Mouse (Mus musculus) layer of hippocampus, postnatal 36 days (tissue): Measurements from ENCODE around the gene Tsc22d2. TPM values are rescaled to one million over a fixed set of nuclear protein-coding genes. Genes with fewer than 3 reads are reported as not detected.
A peak's percentile ranks its signal among the peaks of the same experiment; 100 is the strongest.

Experiments
- DNase-seq, 2 experiments: peaks; one replicate each; pipeline ENCODE4 v3.0.0; 2022
- total RNA-seq, 2 experiments: library from RNA; stranded (reverse); gene quantifications; 2 replicates each; pipeline ENCODE4 v1.2.3; 2021

The Tsc22d2 gene
- total RNA-seq, result 10 to 100 TPM; 40.0 to 44.7 TPM

DNA sequence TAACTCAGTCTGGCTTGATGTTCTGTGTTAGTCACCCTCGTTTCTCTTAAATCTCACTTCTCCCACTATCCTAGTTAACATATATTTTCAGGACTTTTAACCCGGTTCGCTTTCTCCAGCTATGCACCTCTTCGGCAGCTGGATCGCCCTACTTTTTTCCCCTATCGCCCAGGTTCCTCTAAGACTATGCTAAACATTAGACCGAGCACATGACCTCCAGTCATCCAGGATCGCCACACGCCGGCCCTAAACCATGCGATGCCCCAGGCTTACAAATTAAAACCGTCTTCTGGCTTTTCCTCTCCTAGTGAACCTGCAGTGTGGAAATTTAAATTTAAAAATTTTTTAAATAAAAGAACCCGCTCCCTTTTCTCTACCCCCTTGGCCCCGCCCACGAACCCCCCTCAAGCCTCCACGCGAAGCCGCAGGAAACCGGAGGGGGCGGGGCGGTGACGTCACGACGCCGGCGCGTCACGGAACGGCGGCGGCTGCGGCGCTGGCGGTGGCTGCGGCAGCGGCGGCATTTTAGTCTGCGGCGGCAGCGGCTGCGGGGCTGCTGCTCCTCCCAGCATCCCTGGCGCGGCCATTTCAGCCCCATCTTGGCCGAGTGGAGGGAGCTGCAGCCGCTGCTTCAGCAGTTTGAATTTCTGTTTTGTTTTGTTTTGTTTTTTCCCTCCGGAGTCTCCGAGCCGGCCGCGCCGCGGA lies at the start of gene Tsc22d2:
TSS of gene Tsc22d2 (plus strand) at position 482 of the 705 bp plus-strand sequence.
- DNase-seq, result peak; percentile 97 to 98

DNA sequence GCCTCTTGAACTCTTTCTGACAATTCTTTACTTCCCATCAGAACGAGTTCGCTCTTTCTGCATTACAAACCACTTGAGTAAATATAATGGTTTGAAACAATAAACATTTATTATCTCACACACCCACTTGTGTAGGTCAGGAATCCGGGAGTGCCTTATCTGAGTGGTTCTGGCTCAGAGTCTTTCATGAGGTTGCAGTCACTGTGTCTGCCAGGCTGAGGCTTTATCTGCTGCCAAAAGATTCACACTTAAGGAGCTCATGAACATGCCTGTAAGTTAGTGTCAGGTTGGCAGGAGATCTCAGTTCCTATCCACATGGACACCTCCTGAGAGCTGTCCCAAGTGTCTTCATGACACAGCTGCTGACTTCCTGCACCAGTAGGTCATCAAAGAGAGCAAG lies 47.8 kb upstream of the Tsc22d2 start:
- no peak for DNase-seq

DNA sequence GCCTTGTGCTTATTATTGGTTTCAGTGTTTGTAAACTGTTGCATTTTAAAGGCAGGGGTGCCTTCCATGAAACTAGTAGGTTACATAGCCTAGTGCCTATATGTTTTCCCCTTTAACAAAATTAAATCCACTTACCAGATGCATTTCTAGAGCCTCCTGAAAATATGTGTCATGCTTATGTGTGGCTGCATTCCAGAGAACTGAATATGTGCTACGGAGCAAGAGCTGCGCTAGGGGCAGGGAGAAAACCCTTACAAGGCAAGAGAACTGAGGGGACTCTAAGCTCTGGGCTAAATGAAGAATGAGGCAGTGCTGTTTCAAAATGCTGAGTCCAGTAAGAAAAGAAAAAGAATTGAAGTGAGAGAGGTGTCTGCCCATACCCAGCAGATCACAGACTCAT lies 43.7 kb upstream of the Tsc22d2 start:
- DNase-seq, result no peak

DNA sequence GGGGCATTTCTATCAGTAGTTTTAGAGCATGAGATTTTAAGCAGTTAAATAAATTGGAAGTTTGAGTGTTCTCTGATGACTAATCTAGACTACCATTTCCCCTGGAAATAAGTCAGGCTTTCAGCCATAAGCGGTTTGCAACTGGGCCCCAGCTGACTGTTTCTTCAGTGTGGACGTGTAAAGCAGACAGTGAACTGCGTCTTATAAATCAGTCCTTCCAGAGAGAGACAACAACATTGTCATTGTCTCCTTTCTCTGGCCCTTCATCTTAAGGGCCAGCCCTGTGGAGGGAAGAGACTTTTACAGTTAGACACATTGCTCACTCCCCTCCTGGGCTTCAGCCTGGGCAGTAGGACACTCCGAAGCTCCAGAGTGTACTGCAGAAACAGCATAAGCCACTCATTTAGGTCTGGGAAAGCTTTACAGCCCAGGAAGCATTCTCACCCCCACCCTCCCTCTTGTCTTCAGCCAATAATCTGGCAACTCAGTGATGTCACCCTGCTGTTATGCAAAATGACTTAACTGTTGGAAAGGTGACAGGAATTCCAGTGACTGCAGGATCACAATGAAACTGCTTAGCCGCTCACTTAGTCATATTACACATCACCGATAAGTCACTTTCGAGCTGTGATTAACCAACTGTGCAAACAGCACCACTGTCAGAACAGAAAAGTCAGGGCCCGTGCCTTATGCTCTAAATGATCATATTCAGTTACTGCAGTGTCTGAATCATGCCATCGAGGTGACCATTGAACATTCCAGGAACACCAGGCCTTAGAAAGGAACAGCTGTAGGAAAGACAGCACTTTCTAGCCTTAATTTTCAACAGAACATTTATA lies 42.2 kb upstream of the Tsc22d2 start:
- DNase-seq, result peak; percentile 15 to 18

DNA sequence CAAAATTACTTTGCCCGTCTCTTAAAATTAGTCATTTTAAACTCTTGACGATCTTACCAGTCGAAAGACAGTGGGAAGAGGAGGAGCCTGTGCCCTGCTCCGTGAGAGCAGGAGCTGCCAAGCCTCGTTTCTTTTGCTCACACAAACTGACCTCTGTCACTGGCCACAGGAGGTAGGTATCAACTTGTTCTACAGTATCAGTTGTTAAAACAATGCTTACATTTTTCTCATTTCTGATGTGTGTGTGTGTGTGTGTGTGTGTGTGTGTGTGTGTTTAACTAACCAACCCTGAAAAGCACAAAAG lies 41.7 kb upstream of the Tsc22d2 start:
- no peak for DNase-seq

DNA sequence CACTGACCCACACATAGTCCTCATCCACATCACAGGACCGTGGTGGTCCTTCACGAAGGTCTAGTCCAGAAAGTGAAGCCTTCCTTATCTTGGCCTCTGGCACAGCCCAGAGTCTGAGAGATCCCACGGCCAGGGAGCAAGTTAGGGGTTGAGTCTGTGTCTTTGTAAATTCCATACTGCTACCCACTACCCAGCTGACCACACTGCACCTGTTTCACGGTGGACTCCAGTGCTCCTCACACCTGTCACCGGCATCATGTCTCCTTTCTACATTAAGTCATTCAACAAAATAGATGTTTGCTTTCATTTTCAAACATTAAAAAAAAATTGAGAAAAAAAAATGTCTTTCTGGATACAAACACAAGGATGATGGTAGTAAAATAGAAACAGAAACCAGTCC lies 40.2 kb upstream of the Tsc22d2 start:
- no peak for DNase-seq

DNA sequence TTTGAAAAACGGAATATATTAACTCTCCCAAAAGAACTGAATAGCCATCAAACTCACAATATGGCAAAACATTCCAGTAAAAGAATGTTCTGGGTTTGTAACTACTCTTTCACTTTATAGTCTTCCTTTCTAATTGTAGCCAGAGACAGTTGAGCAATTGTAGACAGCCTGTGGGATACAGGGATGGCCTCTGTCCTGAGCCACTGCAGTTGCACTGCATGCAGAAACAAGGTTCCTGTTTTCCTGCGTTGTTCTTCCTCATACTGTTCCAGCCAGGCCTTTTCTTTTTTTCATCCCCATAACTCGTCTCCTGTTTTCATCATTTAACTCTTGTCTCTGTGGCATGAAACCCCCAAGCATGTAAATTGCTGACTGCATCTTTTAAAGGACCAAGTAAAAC lies 37.8 kb upstream of the Tsc22d2 start:
- DNase-seq, result no peak

DNA sequence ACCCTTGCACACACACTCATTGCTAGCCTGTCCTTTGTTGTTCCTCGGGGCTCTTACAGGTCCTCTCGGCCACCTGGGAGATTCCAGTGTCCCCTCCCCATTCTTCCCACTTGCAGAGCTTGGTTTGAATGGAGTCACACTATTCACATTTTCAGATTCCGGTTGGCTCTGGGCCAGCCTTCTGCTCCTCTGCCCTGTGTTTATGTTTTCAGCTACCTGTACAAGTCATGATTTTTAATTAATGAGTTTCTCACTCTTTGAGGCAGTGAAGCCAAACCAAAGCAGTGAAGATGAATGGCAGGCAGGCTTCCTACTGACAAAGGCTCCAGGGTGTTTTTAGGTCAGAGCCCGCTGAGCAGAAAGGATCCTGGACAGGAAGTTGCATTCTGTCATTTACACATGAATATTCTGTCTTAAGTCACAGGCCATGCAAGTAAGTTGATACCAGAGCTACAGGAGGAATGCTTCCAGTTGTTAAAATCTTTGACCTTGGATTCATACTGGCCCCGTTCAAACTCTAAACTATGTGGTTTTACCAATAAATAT lies 36.9 kb upstream of the Tsc22d2 start:
- no peak for DNase-seq

DNA sequence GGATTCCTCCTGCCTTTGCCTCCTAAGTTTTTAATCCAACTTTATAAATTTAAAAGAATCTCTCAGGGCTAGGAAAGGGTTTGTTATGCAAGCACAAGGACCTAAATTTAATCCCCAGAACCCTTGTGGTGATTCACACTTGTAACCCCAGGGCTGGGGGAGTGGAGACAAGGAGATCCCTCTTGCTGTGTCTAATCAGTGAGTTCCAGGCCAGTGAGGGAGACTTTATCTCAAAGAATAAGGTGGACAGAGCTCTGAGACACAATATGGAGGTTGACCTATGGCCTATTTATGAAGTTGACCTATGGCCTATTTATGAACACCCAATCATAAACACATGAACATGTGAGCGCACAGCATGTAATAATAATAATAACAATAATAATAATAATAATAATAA lies 31.8 kb upstream of the Tsc22d2 start:
- DNase-seq, result no peak

DNA sequence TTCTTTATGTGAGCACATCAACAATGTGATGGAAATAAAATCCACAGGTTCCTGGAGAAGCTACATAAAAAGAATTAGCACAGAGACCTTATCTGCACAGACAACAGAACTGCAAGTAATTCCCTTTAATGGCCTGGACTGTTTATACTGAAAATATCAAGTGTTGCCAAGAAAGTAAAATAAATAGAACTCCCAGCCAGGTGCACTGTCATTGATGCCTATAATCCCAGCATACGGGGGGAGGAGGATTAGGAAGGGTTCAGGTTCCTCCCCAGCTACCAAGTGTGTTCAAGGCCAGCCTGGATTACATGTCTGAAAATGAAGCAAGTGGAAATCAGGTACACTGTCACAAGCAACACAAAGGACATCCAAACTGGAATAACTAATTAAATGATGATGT lies 29.5 kb upstream of the Tsc22d2 start:
- no peak for DNase-seq

DNA sequence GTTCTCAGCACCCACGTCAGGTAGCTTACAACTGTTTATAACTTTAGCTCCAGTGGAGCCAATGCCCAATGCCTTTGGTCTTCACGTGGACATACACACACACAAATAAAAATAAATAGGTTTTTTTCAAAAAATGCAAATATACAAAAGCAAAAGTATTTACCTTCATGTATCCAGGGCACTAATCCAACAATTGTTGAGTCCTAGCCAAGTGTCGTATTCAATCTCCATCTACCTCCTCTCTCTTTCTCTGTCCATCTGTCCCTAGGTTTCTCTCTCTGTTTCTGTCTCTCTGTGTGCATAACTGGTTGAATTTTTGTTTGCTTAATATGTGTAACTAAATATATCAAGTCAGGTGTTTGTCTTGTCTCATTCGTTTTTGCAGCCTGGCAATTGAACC lies 25.8 kb upstream of the Tsc22d2 start:
- DNase-seq, result no peak

DNA sequence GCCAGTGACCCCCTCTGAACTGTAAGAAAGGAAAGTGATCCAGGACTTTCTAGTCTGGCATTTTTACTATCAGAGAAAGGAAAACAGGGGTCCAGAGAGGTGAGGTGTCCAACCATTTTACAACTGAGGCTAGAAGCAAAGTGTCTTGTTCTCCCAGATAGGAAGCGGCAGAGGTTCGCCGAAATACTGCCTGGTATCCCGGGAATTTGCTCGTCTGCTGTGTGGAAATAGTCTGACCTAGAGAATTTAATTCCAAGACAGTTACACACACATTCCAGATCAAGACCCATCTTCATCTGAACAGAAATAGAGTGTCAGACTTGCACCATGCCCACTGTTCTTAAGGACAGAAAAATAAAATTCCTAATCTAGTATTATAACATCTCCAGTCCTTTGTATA lies 16.0 kb upstream of the Tsc22d2 start:
- no peak for DNase-seq

DNA sequence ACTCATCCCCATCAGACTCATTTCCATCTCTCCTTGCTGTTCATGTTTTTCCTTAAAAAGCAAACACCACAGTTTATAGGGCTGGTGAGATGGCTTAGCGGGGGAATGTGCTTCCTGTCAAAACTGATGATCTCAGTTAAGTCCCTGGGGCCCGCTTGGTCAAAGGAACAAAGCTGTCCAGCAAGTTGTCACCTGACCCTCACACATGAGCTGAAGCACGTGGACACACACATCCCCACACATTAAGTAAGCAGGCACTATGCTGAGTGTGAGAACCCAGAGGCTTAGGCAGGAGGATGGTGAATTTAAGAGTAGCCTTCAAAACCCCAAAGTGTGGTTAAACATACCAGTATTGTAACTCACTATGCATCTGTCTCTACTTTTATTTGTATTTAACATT lies 14.6 kb upstream of the Tsc22d2 start:
- DNase-seq, result no peak

DNA sequence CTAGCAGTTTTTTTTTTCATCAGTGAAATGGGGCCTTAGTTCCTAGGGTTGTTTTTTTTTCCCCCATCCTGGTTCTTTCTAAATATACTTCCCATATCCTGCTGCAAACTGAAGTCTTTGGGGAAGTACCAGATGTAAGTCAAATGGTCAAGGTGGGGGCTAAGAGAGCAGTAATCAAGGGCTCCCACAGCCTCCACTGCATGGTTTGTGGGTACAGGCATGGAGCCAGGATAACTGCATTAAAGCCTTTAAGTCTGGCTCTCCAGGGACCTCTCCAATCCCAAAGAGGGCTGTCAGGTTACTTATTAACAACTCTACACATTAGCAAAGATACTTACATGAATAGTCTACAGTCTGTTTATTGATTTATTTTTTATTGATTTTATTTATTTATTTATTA lies 2.8 kb upstream of the Tsc22d2 start:
- no peak for DNase-seq

DNA sequence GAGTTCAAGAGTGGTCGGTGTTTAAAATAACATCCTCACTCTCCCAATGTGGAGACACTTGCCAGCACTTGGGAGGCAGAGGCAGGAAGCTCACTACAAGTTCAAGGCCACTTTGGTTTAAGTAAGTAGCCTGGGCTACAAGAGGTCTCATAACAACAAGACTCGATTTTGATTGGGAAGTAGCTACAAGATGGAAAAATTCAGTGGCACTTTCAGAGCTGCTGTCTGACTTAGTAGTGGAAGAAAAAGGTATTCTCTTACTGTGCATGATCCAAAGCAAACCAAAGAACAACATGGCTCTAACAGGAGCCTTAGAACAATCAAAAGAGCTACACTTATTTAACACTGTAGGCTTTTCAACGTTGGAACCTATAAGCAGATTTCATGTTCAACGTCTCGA lies 844 bp upstream of the Tsc22d2 start:
- no peak for DNase-seq

DNA sequence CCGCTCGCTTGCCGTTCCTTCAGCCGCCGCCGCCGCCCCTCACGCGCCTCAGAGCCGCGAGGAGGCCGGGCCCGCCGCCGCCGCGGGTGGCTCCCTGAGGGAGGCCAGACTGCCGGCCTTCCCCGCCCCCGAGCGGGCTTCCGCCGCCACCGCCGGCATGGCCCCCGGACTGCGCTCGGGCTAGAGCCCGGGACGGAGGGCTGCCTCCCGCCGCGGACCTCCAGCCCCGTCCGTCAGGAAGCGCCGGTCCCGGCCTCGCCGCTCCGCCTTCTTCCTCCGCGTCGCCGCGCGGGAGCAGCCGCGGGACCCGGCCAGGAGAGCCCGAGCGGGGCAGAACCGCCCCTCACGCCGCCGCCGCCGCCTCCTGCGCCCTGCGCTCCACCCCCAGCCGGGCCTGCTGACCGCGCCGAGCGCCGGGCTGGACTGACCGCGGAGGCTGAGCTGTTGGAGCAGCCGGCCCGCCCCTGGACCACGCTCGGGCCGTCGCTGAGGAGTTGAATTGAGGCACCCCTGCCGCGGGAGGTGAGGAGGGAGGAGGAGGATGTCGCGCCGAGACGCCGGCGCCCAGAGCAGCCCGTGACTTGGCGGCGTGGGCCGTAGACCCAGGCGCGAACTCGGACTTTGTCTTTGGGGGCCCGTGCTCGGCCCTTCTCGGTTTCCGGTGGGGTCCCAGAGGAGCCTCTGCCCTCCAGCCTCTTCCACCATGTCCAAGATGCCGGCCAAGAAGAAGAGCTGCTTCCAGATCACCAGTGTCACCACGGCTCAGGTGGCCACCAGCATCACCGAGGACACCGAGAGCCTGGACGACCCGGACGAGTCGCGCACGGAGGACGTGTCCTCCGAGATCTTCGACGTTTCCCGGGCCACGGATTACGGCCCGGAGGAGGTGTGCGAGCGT lies 720 bp downstream of the Tsc22d2 start:
- DNase-seq, result peak; percentile 71 to 76

DNA sequence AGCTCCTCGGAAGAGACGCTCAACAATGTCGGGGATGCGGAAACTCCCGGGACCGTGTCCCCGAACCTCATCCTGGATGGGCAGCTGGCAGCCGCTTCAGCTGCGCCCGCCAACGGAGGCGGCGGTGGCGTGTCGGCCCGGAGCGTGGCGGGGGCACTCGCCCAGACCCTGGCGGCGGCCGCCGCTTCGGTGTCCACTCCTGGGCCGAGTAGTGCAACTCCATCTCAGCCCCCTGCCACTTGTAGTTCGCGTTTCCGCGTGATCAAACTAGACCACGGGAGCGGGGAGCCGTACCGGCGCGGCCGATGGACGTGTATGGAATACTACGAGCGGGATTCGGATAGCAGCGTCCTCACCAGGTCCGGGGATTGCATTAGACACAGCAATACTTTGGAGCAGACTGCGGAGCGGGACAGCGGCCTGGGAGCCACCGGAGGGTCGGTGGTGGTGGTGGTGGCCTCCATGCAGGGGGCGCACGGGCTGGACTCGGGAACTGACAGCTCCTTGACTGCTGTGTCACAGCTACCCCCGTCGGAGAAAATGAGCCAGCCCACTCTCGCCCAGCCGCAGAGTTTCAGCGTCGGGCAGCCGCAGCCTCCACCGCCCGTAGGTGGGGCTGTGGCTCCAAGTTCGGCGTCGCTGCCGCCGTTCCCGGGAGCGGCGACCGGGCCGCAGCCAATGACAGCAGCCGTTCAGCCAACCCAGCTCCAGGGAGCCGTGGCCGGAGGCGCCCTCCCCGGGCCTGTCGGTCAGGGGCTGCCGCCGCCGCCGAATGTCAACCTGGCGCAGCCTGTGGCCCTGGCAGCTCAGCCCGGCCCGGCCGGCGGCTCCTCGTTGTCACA lies 1.6 kb downstream of the Tsc22d2 start:
- DNase-seq, result peak; percentile 78 to 79

DNA sequence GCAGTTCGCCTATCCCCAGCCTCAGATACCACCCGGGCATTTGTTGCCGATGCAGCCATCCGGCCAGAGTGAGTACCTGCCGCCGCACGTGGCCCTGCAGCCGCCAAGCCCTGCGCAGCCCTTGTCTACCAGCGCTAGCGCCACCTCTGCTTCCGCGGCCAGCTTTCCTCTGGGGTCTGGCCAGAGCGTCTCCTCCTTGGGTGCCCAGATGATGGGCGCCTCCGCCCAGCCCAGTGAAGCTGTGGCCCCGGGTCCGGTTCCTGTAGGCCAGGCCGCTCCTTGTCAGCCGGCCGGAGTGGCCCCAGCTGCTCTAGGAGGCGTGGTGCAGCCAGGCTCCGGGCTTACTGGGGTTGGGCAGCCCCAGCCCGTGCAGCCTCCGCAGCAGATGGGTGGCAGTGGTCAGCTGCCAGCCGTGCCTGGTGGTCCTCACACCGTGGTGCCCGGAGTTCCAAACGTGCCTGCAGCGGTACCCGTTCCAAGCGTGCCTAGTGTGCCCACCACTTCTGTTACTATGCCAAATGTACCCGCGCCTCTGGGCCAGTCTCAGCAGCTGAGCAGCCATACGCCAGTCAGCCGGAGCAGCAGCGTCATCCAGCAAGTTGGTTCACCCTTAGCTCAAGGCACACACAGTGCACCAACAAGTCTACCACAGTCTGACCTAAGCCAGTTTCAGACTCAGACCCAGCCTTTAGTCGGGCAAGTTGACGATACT lies 2.4 kb downstream of the Tsc22d2 start:
- peak; percentile 43 to 51 for DNase-seq

DNA sequence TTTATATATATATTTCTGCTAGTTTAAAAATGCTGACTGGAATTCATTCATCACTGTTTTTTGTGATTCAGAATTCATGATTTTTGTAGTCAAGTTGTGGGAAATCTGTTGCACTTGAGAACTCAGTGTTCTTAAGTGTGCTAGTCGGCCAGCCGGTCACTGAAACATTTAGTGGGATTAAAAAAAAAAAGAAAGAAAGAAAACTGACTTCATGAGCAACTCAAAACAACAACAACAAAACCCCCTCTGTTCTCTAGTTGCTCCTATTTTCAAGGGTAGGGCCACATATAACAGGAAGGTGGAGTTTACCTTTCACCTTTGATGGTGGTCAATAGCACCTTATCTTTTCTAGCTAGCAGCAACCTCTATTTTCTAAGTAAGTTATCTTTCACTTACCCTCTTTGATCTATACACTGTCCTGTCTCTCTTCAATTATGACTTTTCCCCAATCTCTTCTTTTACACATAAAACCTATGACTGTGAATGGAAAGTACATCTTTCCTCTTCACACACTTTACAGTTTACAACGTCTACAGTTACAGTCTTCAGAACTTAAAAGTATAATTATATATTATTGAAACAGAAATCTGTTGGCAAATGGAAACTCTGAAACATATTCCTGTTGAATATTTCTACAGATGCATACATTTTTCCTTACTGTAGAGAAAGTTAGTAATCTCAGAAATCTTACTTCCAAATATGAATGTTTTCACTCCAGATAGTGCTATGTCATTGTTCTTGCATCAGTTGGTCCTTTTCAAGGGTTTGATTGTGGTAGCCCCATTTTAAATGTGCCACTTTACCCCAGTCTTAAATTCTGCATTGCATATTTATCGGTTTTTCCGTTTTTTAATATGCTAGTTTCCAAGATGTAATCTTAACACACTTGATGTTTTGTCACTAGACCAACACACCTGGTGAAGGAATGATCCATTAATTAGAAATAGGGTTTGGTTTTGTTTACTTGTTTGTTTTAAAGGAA lies 4.5 kb downstream of the Tsc22d2 start:
- DNase-seq, result no peak

DNA sequence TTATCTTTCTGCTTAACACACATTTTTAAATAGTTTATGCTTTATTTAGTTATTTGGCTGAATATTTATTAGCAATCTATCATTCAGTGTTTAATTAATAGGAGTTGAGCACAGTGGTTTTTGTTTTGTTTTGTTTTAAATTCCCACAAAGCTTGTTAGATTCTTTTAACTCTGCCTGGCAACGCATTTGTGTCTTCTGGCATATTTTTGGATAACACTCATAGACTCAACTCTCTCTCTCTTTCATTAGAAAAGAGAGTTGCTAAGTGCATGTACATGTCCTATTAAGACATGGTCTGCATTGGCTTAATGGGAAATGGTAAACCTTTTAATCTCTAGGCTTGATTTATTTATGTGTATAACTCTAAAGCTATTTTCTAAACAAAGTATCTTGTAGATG lies 14.3 kb downstream of the Tsc22d2 start:
- DNase-seq, result no peak
